Mouse (Mus musculus) kidney, postnatal 0 days (tissue): ENCODE data around the gene Ppm1j. TPM values are rescaled to one million over a fixed set of nuclear protein-coding genes. Genes with fewer than 3 reads are reported as not detected.

ENCODE experiments used
- ATAC-seq: fragments of 200-750 bp; cut with Nextera tagmentation; replicated peaks from 2 replicates; pipeline ENCODE4 v1.8.0; 2017; ENCODE audit warnings: low read depth, moderate number of reproducible peaks, moderate TSS enrichment, moderate library complexity; ENCODE audit not compliant: low FRiP score
- DNase-seq: peaks from one replicate; pipeline ENCODE4 v3.0.0-alpha.2; 2016; ENCODE audit warnings: low spot score
- H3K27ac ChIP-seq: fragments of 300-500 bp; sonication (generic); 2 replicates; pipeline ENCODE4 v1.5.1; 2014; ENCODE audit warnings: mild to moderate bottlenecking
- H3K27me3 ChIP-seq: fragments of 300-500 bp; sonication (generic); 2 replicates; pipeline ENCODE4 v1.6.1; 2014; ENCODE audit warnings: low read length, mixed read lengths; ENCODE audit not compliant: insufficient read depth
- H3K36me3 ChIP-seq: fragments of 300-500 bp; sonication (generic); 2 replicates; pipeline ENCODE4 v1.6.1; 2014; ENCODE audit warnings: low read length, mixed read lengths; ENCODE audit not compliant: insufficient read depth
- H3K4me1 ChIP-seq: fragments of 300-500 bp; sonication (generic); replicated peaks from 2 replicates; pipeline ENCODE4 v1.6.1; 2014; ENCODE audit warnings: antibody characterized with exemption, low read length, mixed read lengths; ENCODE audit not compliant: insufficient read depth
- H3K4me2 ChIP-seq: fragments of 300-500 bp; sonication (generic); 2 replicates; pipeline ENCODE4 v1.6.1; 2014; ENCODE audit warnings: mild to moderate bottlenecking, low read length, moderate library complexity, mixed read lengths
- H3K4me3 ChIP-seq: fragments of 300-500 bp; sonication (generic); replicated peaks from 2 replicates; pipeline ENCODE4 v1.5.1; 2014; ENCODE audit warnings: low read depth, low read length
- H3K9ac ChIP-seq: fragments of 300-500 bp; sonication (generic); 2 replicates; pipeline ENCODE4 v1.6.1; 2014; ENCODE audit warnings: low read depth, low read length
- H3K9me3 ChIP-seq: fragments of 300-500 bp; sonication (generic); replicated peaks from 2 replicates; pipeline ENCODE4 v1.6.1; 2016; ENCODE audit warnings: low read length, inconsistent platforms, mixed read lengths
- CTCF ChIP-seq: IDR thresholded peaks from 2 replicates; pipeline ENCODE4 v1.5.1; 2016; ENCODE audit warnings: antibody characterized with exemption, low read depth, mild to moderate bottlenecking, moderate library complexity
- WGBS: fragments of 180-500 bp; shearing (Covaris S2); extraction: QIAGEN DNeasy Blood & Tissue Kit; methylation state at CpG from one replicate; pipeline ENCODE4 v1.1.7; 2014; 5-methylcytosine and 5-hydroxymethylcytosine counted together
- polyA plus RNA-seq: library from polyadenylated mRNA; unstranded; fragments of >200 nt; fragmentation: Nextera tagmentation; extraction: Ambion mirVana; gene quantifications from 2 replicates; pipeline ENCODE4 v1.2.1, GENCODE M21; 2015

The Ppm1j gene
- 4.8 and 7.7 TPM in 2 replicates for polyA plus RNA-seq

DNA sequence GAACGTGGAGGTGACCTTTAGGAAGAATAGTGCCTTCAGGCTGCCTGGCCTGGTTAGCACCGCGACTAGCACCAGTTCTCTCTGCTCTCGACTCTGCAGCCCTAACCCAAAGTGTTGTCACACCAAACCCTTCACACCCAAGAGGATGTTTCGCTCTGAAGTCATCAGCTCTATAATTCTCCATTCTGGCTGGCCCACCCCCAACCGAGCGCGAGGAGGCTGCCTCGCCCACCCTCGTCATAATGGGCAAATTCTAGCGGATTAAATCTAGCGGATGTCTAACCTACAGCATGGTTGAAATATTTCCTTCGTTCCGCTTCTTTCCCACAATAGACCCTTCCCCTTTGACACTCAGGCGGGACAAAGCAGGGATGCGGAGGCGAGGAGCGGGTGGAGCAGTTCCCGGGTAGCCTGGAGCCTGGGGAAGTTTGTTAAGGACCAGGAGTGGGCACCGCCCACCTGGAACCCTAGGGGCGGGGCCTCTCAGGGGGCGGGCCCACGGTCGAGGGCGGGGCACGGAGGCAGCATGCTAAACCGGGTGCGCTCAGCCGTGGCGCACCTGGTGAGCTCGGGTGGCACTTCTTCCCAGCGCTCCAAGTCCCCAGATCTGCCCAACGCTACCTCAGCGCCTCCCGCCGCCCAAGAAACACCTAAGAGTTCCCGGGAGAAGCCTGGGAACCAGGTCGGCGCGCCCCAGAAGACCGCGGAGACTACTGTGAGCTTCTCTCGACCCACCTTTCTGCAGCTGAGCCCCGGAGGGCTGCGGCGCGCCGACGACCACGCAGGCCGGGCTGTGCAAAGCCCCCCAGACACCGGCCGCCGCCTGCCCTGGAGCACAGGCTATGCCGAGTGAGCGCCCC lies at the start of gene Ppm1j:
Ppm1j (plus strand) TSS at position 496 of the 860 bp plus-strand sequence.
- no peak for TF ChIP-seq CTCF
- peak within 1 kb of the TSS; percentile 61 for H3K9ac ChIP-seq
- H3K27ac ChIP-seq: peak within 1 kb of the TSS; percentile 42; the same call in 1 of the 2 replicates
- DNase-seq: peak; percentile 54
- 0 out of 2 replicates have a peak, but pooled peaks cover 5% of the 10 kb centered on the region for H3K4me1 ChIP-seq
- peak; percentile 81 for ATAC-seq
- 1% methylated on average over 56 of the region's 56 CpGs for WGBS
- H3K9me3 ChIP-seq: no peaks in the 10 kb centered on the region
- peak within 1 kb of the TSS; percentile 61 for H3K4me3 ChIP-seq
- peaks cover 31% of the 10 kb centered on the region; the same call in 1 of the 2 replicates for H3K27me3 ChIP-seq
- no peaks in the 10 kb centered on the region for H3K36me3 ChIP-seq
- H3K4me2 ChIP-seq: peak within 1 kb of the TSS; percentile 99

DNA sequence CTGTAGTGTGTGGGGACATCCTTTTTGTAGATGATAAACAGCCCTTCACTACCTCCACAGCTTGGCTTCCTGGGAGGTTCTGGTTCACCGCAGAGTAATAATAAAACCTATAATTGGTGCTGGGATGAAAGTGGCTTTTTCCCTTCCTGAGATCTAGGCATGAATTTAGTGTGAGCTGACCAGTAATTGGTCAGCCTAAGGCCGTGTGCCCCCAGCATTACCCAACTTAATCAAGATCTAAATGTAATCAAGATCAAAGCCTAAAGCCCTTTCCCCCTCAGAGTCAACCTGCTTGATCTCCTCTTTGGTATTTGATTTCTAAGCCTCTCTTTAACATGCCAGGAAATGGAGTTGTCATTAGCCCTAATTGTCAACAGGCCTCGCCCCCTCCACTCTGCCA lies 47.9 kb upstream of the Ppm1j start:
- peak; percentile 36 for ATAC-seq
- 30% methylated on average over 3 of the region's 3 CpGs for WGBS

DNA sequence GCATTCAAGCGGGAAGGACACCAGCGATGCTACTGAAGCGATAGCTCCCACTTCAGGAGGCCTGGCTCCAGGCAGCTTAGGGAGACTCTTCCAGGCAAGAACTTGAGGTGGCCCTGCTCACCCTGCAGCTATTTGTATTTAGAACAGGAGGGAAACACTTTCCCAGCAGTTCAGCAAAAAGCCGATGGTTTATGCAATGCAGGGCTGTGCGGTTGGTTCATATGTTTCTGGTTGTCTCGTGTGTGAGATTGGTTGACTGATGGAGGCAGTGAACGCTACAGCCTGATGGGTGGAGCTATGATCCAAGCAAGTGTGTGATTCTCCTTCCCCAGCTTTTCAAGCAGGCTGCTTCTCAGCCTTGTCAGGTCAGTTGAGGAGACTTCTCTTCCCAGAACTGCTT lies 46.2 kb upstream of the Ppm1j start:
- H3K36me3 ChIP-seq: no peaks in the 10 kb centered on the region
- DNase-seq (no peak), ATAC-seq (no peak)
- WGBS: 57% methylated on average over 7 of the region's 7 CpGs
- H3K4me3 ChIP-seq: no peak overlapping the region
- H3K27ac ChIP-seq: no peak overlapping the region
- H3K9ac ChIP-seq: no peak overlapping the region
- TF ChIP-seq CTCF: no peak
- H3K4me1 ChIP-seq: no peaks in the 10 kb centered on the region
- H3K4me2 ChIP-seq: no peak overlapping the region
- H3K27me3 ChIP-seq: no peaks in the 10 kb centered on the region
- no peaks in the 10 kb centered on the region for H3K9me3 ChIP-seq

More for the DNA sequence above, 47.9 kb upstream of the Ppm1j start:
- H3K4me2 ChIP-seq: no peak overlapping the region
- H3K4me3 ChIP-seq: no peak overlapping the region
- H3K27me3 ChIP-seq: no peaks in the 10 kb centered on the region
- DNase-seq: peak; percentile 27
- no peak for TF ChIP-seq CTCF
- no peak overlapping the region for H3K9ac ChIP-seq
- no peaks in the 10 kb centered on the region for H3K4me1 ChIP-seq
- H3K9me3 ChIP-seq: no peaks in the 10 kb centered on the region
- no peak overlapping the region for H3K27ac ChIP-seq
- no peaks in the 10 kb centered on the region for H3K36me3 ChIP-seq

- no peaks in the 10 kb centered on the region for H3K4me1 ChIP-seq
- DNase-seq (no peak), ATAC-seq (no peak)
- H3K27ac ChIP-seq: no peak overlapping the region
- H3K4me2 ChIP-seq: no peak overlapping the region
- no peaks in the 10 kb centered on the region for H3K36me3 ChIP-seq
- H3K27me3 ChIP-seq: no peaks in the 10 kb centered on the region
- no peak for TF ChIP-seq CTCF
- 86% methylated on average over 3 of the region's 3 CpGs for WGBS
- no peak overlapping the region for H3K4me3 ChIP-seq
- H3K9ac ChIP-seq: no peak overlapping the region
- H3K9me3 ChIP-seq: no peaks in the 10 kb centered on the region
Measured at GRCm38 (mm10) chr3:104741954-104742353, 38.9 kb upstream of the Ppm1j start.

DNA sequence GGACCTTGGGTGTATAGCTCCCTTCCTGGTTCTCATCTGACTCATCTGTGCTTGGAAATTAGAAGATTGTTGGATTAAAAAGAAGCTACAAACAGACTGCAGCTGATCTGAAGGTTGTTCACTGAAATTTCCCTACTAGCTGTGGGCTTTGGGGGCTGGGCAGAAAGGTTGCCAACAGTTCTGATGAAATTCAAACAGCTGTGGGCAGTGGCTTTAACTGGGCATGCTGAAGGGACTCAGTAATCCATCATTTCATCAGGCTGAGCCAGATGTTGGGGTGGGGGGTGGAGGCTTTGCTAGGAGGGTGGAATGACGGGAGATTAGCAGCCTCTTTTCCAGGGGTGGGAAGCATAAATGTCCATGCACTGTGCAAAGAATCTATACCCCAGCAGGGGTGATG lies 37.7 kb upstream of the Ppm1j start:
- Histone ChIP-seq H3K27ac (no peak overlapping the region), H3K36me3 (no peaks in the 10 kb centered on the region), H3K27me3 (no peaks in the 10 kb centered on the region), H3K4me2 (no peak overlapping the region), H3K4me1 (no peaks in the 10 kb centered on the region), H3K4me3 (no peak overlapping the region), H3K9me3 (no peaks in the 10 kb centered on the region), H3K9ac (no peak overlapping the region)
- DNase-seq (no peak), ATAC-seq (no peak)
- TF ChIP-seq CTCF: no peak
- 40% methylated on average over 1 of the region's 1 CpGs for WGBS

DNA sequence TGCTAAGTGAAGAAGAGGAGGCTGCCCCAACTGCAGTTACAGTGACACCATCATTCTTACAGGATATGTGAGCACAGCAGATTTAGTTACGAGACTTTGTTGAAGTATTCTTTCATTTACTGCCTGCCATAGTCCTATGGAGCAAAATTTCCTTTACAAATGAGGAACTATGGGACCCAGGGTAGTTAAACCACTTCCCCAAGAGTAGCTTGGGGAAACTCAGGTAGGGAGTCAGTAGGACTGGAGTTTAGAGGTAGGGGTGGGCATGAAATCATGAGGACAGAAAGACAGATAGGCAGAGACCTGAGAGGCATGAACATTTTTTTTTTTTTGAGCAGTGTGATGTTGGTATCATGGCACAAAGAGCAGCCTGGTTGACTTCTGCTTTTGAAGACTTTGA lies 37.0 kb upstream of the Ppm1j start:
- no peak for ATAC-seq

More for the DNA sequence above, 37.0 kb upstream of the Ppm1j start:
- 72% methylated on average over 1 of the region's 1 CpGs for WGBS
- TF ChIP-seq CTCF: no peak
- Histone ChIP-seq H3K4me3 (no peak overlapping the region), H3K4me1 (no peaks in the 10 kb centered on the region), H3K27me3 (no peaks in the 10 kb centered on the region), H3K27ac (no peak overlapping the region), H3K9ac (no peak overlapping the region), H3K9me3 (no peaks in the 10 kb centered on the region), H3K4me2 (no peak overlapping the region), H3K36me3 (no peaks in the 10 kb centered on the region)
- DNase-seq: no peak
